7 mouse cellular contexts compared by ENCODE assay signal in genomic region chr11:17306007-17306891, GRCm38 (mm10). TPM values are rescaled to one million over a fixed set of nuclear protein-coding genes. Genes with fewer than 3 reads are reported as not detected.
A peak's percentile ranks its signal among the peaks of the same experiment; 100 is the strongest.
DNase-seq lines count a peak whose midpoint lies in the region; ATAC-seq and TF ChIP-seq lines count a peak whose summit lies in the region.

No protein-coding gene starts in this region.

- 31% methylated on average over 8 of the region's 8 CpGs for WGBS in lung, postnatal 0 days

- ATAC-seq in lung, postnatal 0 days = peak; percentile 54; the same call in 1 of the 2 replicates

- intact Hi-C loops in heart, postnatal 36 days (cut with DNase I) = no loop called here

- no peak; the same call in 1 of the 2 replicates for TF ChIP-seq EP300 in lung, postnatal 0 days (IDR thresholded peaks at IDR 0.05)

- no peaks in the 10 kb centered on the region for H3K9me3 ChIP-seq in lung, postnatal 0 days (ENCODE audit: low read length)

- H3K9ac ChIP-seq in lung, postnatal 0 days (replicated peaks; ENCODE audit: low read depth) = no peak overlapping the region

- no peaks in the 10 kb centered on the region for H3K27me3 ChIP-seq in lung, postnatal 0 days (replicated peaks; ENCODE audit: insufficient read depth, low read length)

- DNase-seq in retina, adult 2 months (ENCODE audit: low read depth, low spot score) = peak; percentile 18
- no peak for DNase-seq in retina, postnatal 1 day
- DNase-seq in cerebellum, postnatal 4 days (ENCODE audit: low spot score in 2 of 2) = peak; percentile 48 to 88
- peak; percentile 52 to 64 for DNase-seq in heart, postnatal 36 days
- peak; percentile 69 for DNase-seq in lung, postnatal 0 days (ENCODE audit: low spot score)
- DNase-seq in telencephalon, adult 2 months (ENCODE audit: low read depth, low spot score) = peak; percentile 56
- no peak for DNase-seq in thymus, postnatal 14 days

- no peak overlapping the region for H3K4me3 ChIP-seq in lung, postnatal 0 days (ENCODE audit: low read depth, low read length)

- H3K4me1 ChIP-seq in lung, postnatal 0 days (ENCODE audit: insufficient read depth, low read depth, low read length) = no peaks in the 10 kb centered on the region

- no peak for TF ChIP-seq CTCF in lung, postnatal 0 days (IDR thresholded peaks at IDR 0.05)

- peak overlapping the region; percentile 11; the same call in 1 of the 2 replicates for H3K4me2 ChIP-seq in lung, postnatal 0 days (replicated peaks; ENCODE audit: low read depth, low read length)

- H3K36me3 ChIP-seq in lung, postnatal 0 days (ENCODE audit: insufficient read depth, low read length) = no peaks in the 10 kb centered on the region

- H3K27ac ChIP-seq in lung, postnatal 0 days (ENCODE audit: low read length) = no peak overlapping the region

RNA-seq across cellular contexts. Expression of gene C1d, which starts 48.9 kb away (rescaled TPM):
- total RNA-seq in heart, postnatal 36 days (2021) = 10 to 100 TPM; 35.2 to 35.6 TPM
- 65.8 and 66.5 TPM in 2 replicates for polyA plus RNA-seq in lung, postnatal 0 days (2015; fragmentation: Nextera tagmentation; extraction: Ambion mirVana)

Comparison
In these comparisons a context has a peak if more than half of its experiments do, and no peak if none do; other contexts are left out.
1. DNase-seq: peak in retina, adult 2 months (single experiment), cerebellum, postnatal 4 days (2 of 2), heart, postnatal 36 days (2 of 2), lung, postnatal 0 days (single experiment) and telencephalon, adult 2 months (single experiment); none in retina, postnatal 1 day (single experiment) and thymus, postnatal 14 days (single experiment).